Mouse (Mus musculus) kidney, postnatal 10 days (tissue): Measurements from ENCODE around the gene Olfr616.
"Not testable (repeated sequence)": the region's sequence is repeated elsewhere in the genome, so short reads cannot be mapped to it uniquely, and the experiment has no call there.

Experiments
- DNase-seq: peaks from one replicate; pipeline ENCODE4 v3.0.0; 2021; ENCODE audit warnings: mixed read lengths

Olfr616 gene

DNA sequence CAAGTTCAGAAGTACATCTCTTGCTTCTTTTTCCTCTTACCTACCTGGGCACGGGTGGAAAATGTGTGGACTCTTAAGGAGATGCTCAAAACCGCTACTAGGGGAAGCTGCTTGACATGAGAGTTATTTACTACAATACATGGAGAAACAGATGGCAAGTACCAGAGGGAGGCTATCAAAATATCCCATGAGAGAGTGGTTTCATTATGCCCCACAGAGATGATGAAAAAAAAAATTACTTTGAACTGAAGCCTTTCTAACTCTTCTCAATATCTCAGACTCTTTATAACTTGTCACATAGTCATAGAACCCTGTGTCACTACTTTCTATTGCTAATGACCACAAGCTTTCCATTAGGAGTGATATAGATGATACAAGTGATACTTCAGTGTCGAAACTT is at the start of gene Olfr616:
Olfr616 (minus strand) TSS at position 101 of the 400 bp plus-strand sequence.
- DNase-seq = no peak

DNA sequence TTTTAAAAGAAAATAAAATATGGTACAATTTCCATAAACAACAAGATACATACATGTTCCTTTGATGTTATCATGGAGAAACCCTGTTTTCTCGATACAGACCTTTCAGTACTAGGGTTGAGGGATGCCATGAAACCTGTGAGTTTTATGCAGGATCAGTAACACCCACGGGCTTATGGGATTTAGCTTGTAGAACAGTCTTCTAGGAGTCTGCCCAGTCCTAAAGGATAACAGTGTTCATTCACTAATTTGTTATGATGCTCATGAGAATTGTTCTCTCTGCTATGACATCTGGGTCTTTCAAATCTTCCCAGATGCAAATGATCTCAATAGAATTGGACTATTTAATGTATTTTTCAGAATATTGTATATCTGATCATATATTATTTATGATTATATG is 43.5 kb upstream of the Olfr616 start, which contains the start of gene Olfr620:
Olfr620 (minus strand) TSS at position 101 of the 400 bp plus-strand sequence.
- DNase-seq = no peak

- DNase-seq = no peak
Observed at GRCm38 (mm10) chr7:103607425-103607824, 38.5 kb upstream of the Olfr616 start.

GRCm38 (mm10) chr7:103600275-103600674 is 31.3 kb upstream of the Olfr616 start, which contains the start of gene Olfr619:
Olfr619 (plus strand) TSS chr7:103600575.
- no peak for DNase-seq

DNA sequence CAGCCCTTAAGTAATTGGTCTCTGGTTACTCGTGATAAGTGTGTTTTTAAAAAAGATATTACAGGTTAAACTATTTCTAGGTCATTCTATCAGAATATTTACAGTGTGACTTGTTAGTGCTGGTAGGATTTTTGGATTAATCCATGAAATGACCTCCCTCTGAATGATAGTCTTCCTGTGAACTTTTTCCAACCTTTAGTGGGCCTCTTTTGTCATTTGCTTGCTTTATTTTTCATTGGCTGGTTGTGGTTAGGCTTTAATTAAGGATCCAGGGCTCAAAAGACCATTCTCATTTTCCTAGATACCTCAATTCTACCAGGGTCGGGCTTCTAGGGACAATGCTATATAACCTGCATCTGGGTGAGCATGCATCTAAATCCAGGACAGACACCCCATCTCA is 20.9 kb upstream of the Olfr616 start, which contains the start of gene Olfr618:
Olfr618 (plus strand) TSS at position 301 of the 400 bp plus-strand sequence.
- no peak for DNase-seq

DNA sequence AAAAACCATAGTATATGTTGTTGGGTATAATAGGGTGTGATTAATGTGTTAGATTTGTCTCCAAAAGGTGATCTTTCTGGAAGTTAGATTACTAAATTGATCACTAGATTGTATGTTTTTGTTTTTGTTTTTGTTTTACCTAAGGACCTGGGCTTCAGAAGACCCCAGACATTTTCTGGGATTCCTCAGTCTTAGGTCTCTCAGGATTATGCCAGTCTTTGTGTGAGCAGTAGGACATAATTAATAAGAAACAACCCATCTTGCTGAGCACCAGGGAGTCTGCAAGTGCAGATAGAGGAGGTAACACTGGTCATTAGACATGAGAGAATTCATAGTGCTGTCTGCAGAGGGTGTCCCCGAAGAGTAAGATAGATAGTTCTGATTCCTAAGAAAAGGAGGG is 3.8 kb upstream of the Olfr616 start, which contains the start of gene Olfr617:
Olfr617 (plus strand) TSS at position 301 of the 400 bp plus-strand sequence.
- DNase-seq = no peak

GRCm38 (mm10) chr7:103555779-103556178 is 13.2 kb downstream of the Olfr616 start, which contains the start of gene Olfr615:
Olfr615 (plus strand) TSS chr7:103556079.
- DNase-seq = no peak

- no peak for DNase-seq
Observed at GRCm38 (mm10) chr7:103547774-103548173, 21.2 kb downstream of the Olfr616 start, which contains the start of gene Olfr613. Olfr613 (plus strand) TSS chr7:103548074.

DNA sequence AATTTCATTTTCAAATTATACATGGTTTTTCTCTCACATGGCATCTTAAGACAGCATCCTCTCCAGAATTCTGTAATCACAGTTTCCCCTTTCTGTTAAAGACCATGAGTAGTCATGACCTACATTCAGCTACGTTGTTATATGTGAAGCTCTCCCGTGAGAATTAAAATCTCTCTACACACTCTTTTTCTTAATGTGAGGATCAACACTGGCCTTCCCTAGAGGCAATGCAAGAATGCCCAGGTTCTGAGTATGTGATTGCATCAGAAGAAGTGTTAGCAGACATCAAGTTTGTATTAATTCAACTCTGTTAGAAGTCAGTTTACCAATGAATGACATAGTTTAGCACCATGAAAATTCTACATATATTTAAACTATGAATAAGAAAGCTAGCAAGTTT is 26.3 kb downstream of the Olfr616 start, which contains the start of gene Olfr612:
Olfr612 (minus strand) TSS at position 101 of the 400 bp plus-strand sequence.
- DNase-seq = not testable (repeated sequence)

DNA sequence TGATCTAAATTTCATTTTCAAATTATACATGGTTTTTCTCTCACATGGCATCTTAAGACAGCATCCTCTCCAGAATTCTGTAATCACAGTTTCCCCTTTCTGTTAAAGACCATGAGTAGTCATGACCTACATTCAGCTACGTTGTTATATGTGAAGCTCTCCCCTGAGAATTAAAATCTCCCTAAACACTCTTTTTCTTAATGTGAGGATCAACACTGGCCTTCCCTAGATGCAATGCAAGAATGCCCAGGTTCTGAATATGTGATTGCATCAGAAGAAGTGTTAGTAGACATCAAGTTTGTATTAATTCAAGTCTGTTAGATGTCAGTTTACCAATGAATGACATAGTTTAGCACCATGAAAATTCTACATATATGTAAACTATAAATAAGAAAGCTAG is 48.2 kb downstream of the Olfr616 start, which contains the start of gene Olfr611:
Olfr611 (minus strand) TSS at position 101 of the 400 bp plus-strand sequence.
- DNase-seq = not testable (repeated sequence)
